Mouse (Mus musculus) midbrain, embryonic 16.5 days (tissue): Measurements from ENCODE around the gene Nkx2-9. TPM values are rescaled to one million over a fixed set of nuclear protein-coding genes. Genes with fewer than 3 reads are reported as not detected.
A peak's percentile ranks its signal among the peaks of the same experiment; 100 is the strongest.

Source experiments
- ATAC-seq: fragments of 200-750 bp; cut with Nextera tagmentation; 2 replicates; pipeline ENCODE4 v1.8.0; 2017; ENCODE audit warnings: moderate TSS enrichment
- H3K27ac ChIP-seq: fragments of 300-500 bp; sonication (generic); 2 replicates; pipeline ENCODE4 v1.5.1; 2014; ENCODE audit warnings: mild to moderate bottlenecking, low read length, mixed read lengths
- H3K27me3 ChIP-seq: fragments of 300-500 bp; sonication (generic); 2 replicates; pipeline ENCODE4 v1.6.1; 2014; ENCODE audit warnings: low read depth, low read length, mixed read lengths; ENCODE audit not compliant: control insufficient read depth, insufficient read depth
- H3K36me3 ChIP-seq: fragments of 300-500 bp; sonication (generic); 2 replicates; pipeline ENCODE4 v1.6.1; 2014; ENCODE audit warnings: mild to moderate bottlenecking, low read length, moderate library complexity, mixed read lengths; ENCODE audit not compliant: control insufficient read depth, insufficient read depth
- H3K4me1 ChIP-seq: fragments of 300-500 bp; sonication (generic); 2 replicates; pipeline ENCODE4 v1.6.1; 2014; ENCODE audit warnings: mild to moderate bottlenecking, low read length, mixed read lengths; ENCODE audit not compliant: control insufficient read depth, insufficient read depth
- H3K4me2 ChIP-seq: fragments of 300-500 bp; sonication (generic); 2 replicates; pipeline ENCODE4 v1.6.1; 2014; ENCODE audit warnings: mild to moderate bottlenecking, low read length, mixed read lengths
- H3K4me3 ChIP-seq: fragments of 300-500 bp; sonication (generic); 2 replicates; pipeline ENCODE4 v1.5.1; 2014; ENCODE audit warnings: low read depth, mild to moderate bottlenecking, low read length, moderate library complexity, mixed read lengths
- H3K9ac ChIP-seq: fragments of 300-500 bp; sonication (generic); 2 replicates; pipeline ENCODE4 v1.6.1; 2014; ENCODE audit warnings: low read depth, low read length, mixed read lengths
- H3K9me3 ChIP-seq: fragments of 300-500 bp; sonication (generic); replicated peaks from 2 replicates; pipeline ENCODE4 v1.6.1; 2014; ENCODE audit warnings: mild to moderate bottlenecking, low read length, mixed read lengths; ENCODE audit not compliant: control insufficient read depth, poor library complexity, severe bottlenecking
- WGBS: fragments of 180-500 bp; shearing (Covaris S2); extraction: QIAGEN DNeasy Blood & Tissue Kit; methylation state at CpG from one replicate; pipeline ENCODE4 v1.1.7; 2014; 5-methylcytosine and 5-hydroxymethylcytosine counted together
- polyA plus RNA-seq: library from polyadenylated mRNA; unstranded; fragments of >200 nt; fragmentation: Nextera tagmentation; extraction: Ambion mirVana; gene quantifications from 2 replicates; pipeline ENCODE4 v1.2.1, GENCODE M21; 2015

Gene Nkx2-9
- polyA plus RNA-seq, 1 experiment from 2014 or later, result not detected

DNA sequence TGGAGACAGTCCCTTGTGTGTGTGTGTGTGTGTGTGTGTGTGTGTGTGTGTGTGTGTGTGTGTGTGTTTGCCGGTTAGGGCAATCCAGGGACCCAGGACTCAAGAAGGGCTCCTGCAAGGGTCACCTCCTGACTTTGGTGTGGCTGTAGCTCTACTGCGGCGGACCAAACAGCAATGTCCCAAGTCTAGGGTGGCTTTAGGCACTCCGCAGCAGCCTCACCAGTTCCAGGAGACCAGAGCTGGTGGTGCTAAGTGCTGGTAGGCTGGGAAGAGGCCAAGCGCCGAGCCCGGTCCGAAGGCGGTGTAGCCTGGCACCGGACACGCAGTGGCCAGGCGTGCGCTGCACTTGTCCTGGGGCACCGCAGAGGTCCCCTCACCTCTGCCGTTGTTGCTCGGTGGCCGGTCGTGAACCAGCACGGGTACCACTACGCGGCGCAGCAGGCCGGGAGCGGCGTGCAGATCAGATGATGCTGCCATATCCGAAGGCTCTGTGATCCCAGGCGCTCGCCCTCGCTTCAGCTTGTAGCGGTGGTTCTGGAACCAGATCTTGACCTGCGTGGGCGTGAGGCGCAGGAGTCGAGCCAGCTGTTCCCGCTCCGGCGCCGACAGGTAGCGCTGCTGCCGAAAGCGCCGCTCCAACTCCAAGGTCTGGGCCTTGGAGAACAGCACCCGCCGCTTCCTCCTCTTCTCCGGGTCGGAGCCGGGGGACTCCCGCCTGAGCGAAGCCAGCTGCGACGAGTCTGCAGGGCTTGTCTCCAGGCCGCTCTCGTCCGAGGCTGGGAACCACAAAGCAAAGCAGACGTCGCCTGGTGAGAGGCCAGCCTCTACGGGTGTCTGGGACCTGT lies 1.4 kb downstream of the Nkx2-9 start:
- H3K27me3 ChIP-seq, result peaks cover 80% of the 10 kb centered on the region
- peak overlapping the region; percentile 67 for H3K4me2 ChIP-seq
- peak; percentile 73 for ATAC-seq
- peaks cover 13% of the 10 kb centered on the region for H3K4me1 ChIP-seq
- under 1% methylated on average over 57 of the region's 57 CpGs for WGBS
- no peaks in the 10 kb centered on the region for H3K36me3 ChIP-seq
- no peak overlapping the region for H3K27ac ChIP-seq
- H3K9me3 ChIP-seq, result no peaks in the 10 kb centered on the region
- peak overlapping the region; percentile 28; the same call in 1 of the 2 replicates for H3K9ac ChIP-seq
- peak overlapping the region; percentile 34 for H3K4me3 ChIP-seq

- no peaks in the 10 kb centered on the region for H3K9me3 ChIP-seq
- H3K27me3 ChIP-seq, result peaks cover 82% of the 10 kb centered on the region
- H3K4me3 ChIP-seq, result no peak overlapping the region
- ATAC-seq, result no peak
- H3K9ac ChIP-seq, result no peak overlapping the region
- H3K4me2 ChIP-seq, result no peak overlapping the region
- no peaks in the 10 kb centered on the region for H3K36me3 ChIP-seq
- no peak overlapping the region for H3K27ac ChIP-seq
- peaks cover 13% of the 10 kb centered on the region for H3K4me1 ChIP-seq
- 9% methylated on average over 6 of the region's 6 CpGs for WGBS
Measured at GRCm38 (mm10) chr12:56610851-56611250, 2.2 kb downstream of the Nkx2-9 start.

DNA sequence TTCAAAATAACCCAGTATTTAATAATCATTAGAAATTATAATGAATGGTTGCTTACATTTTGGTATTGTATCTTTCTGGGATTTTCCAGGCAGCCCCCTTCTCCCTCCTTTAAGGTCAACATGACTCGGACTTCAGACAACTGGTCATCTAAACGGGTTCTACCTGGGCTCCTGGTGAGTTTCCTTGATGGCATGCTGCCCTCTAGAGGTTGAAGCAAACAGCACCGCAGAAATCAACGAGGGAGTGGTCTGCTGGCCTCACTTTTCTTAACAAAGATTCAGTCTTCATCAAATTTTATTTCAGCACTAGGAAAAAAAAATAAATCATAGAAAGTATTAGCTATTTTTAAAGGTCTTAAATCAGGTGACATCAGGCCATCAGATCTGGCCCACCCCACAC lies 21.4 kb downstream of the Nkx2-9 start:
- H3K9ac ChIP-seq, result no peak overlapping the region
- H3K27me3 ChIP-seq, result peaks cover 13% of the 10 kb centered on the region
- no peak overlapping the region for H3K27ac ChIP-seq
- no peak for ATAC-seq
- no peaks in the 10 kb centered on the region for H3K9me3 ChIP-seq
- WGBS, result 13% methylated on average over 4 of the region's 4 CpGs
- H3K4me2 ChIP-seq, result no peak overlapping the region
- no peak overlapping the region for H3K4me3 ChIP-seq
- H3K4me1 ChIP-seq, result no peaks in the 10 kb centered on the region
- no peaks in the 10 kb centered on the region for H3K36me3 ChIP-seq

- Histone ChIP-seq H3K36me3 (no peaks in the 10 kb centered on the region), H3K9ac (no peak overlapping the region), H3K4me1 (no peaks in the 10 kb centered on the region), H3K9me3 (no peaks in the 10 kb centered on the region), H3K27ac (no peak overlapping the region), H3K4me2 (no peak overlapping the region), H3K27me3 (peaks cover 3% of the 10 kb centered on the region; the same call in 1 of the 2 replicates), H3K4me3 (no peak overlapping the region)
- ATAC-seq, result peak; percentile 90
- WGBS, result 30% methylated on average over 6 of the region's 6 CpGs
Measured at GRCm38 (mm10) chr12:56587830-56588229, 25.3 kb downstream of the Nkx2-9 start.

Other genes with a start within 250 kb of the Nkx2-9 start
- gene Nkx2-1, start 76.4 kb downstream of the Nkx2-9 start, polyA plus RNA-seq, result 3.2 and 5.7 TPM in 2 replicates
- gene Pax9, start 78.5 kb upstream of the Nkx2-9 start, polyA plus RNA-seq, result not detected in 2 replicates